ENCODE assay signal across 13 mouse cellular contexts in the genomic region with DNA sequence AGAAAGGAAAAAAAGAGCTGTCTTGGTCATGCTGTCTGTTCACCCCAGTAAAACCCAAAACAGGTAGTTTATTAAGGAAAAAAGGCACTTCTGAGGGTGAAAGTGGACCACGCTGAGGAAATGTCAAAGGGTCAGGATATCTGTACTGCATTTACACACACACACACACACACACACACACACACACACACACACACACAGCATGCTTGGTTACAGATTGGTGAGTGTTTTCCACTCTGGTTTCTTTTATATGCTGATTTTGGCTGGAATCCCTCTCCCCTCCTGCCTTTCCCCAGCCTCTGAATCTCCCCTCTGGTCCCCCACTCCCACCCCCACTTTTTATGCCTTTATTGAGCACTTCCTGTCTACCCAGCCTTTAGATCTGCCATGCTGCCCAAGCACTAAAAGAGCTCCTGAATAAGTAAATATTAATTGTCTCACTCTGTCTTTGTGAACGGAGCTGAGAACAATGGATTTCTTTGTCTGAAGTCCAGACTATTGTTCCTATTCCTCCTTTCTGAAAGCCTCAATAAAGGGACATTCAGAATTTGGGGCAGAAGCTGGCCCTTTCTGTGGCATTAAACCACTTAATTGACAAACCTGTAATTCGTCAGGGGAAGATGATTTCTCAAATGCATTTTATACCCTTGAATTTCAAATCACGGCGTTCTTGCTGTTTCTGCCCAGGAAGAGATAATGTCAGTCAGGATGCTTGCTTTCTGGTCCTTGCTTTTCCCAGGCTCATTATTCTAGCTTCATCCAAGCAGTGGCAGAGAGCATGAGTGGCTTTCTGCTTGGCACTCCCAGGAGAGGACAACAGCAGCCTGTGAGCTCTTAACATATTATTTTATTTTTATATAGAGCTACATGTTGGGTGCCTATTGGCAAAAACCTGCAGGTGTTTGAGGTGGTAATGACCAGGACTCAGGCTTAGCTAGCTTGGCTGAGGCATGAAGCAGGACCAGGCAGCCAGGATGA.
DNase-seq lines count a peak whose midpoint lies in the region; ATAC-seq and TF ChIP-seq lines count a peak whose summit lies in the region.
"Had no signal": no experiment of that assay in that cellular context is flagged by ENCODE, and none has a peak within 500 bp of the region (broad histone marks: within the 10 kb centered on the region; RNA-seq: fewer than 3 reads in every experiment).

No protein-coding gene starts in this region.

- H3K27me3 ChIP-seq in embryonic facial prominence, embryonic 14.5 days (replicated peaks; ENCODE audit: control insufficient read depth, insufficient read depth, low read length) = no peaks in the 10 kb centered on the region
- H3K27me3 ChIP-seq in hindbrain, embryonic 15.5 days = no peaks in the 10 kb centered on the region
- no peaks in the 10 kb centered on the region for H3K27me3 ChIP-seq in midbrain, postnatal 0 days (ENCODE audit: insufficient read depth, low read length)
- H3K27me3 ChIP-seq in lung, postnatal 0 days (replicated peaks; ENCODE audit: insufficient read depth, low read length) = no peaks in the 10 kb centered on the region
- H3K27me3 ChIP-seq: CH12.LX; embryonic facial prominence, embryonic 15.5 days had no signal

- no peak overlapping the region for H3K4me2 ChIP-seq in embryonic facial prominence, embryonic 14.5 days (ENCODE audit: low read depth, low read length)
- no peak overlapping the region; the same call in 1 of the 2 replicates for H3K4me2 ChIP-seq in hindbrain, embryonic 15.5 days
- 0 out of 2 replicates have a peak overlapping the region, but pooled peaks have one; percentile 4 for H3K4me2 ChIP-seq in midbrain, postnatal 0 days (ENCODE audit: low read depth, low read length, poor library complexity, severe bottlenecking)
- H3K4me2 ChIP-seq in lung, postnatal 0 days (replicated peaks; ENCODE audit: low read depth, low read length) = no peak overlapping the region
- H3K4me2 ChIP-seq: embryonic facial prominence, embryonic 15.5 days had no signal

- no peaks in the 10 kb centered on the region for H3K36me3 ChIP-seq in embryonic facial prominence, embryonic 14.5 days (ENCODE audit: control insufficient read depth, insufficient read depth, low read length)
- no peaks in the 10 kb centered on the region for H3K36me3 ChIP-seq in hindbrain, embryonic 15.5 days
- no peaks in the 10 kb centered on the region for H3K36me3 ChIP-seq in midbrain, postnatal 0 days (ENCODE audit: insufficient read depth, low read length)
- no peaks in the 10 kb centered on the region for H3K36me3 ChIP-seq in lung, postnatal 0 days (ENCODE audit: insufficient read depth, low read length)
- H3K36me3 ChIP-seq: embryonic facial prominence, embryonic 15.5 days had no signal

- ATAC-seq in embryonic facial prominence, embryonic 14.5 days (ENCODE audit: low read depth) = no peak
- peak; percentile 42; the same call in 1 of the 2 replicates for ATAC-seq in hindbrain, embryonic 15.5 days (ENCODE audit: low FRiP score, low read depth)
- no peak for ATAC-seq in midbrain, postnatal 0 days (ENCODE audit: low FRiP score)
- no peak for ATAC-seq in lung, postnatal 0 days
- ATAC-seq: liver, postnatal 0 days had no signal

- TF ChIP-seq POLR2A in brain, embryonic 14.5 days (IDR thresholded peaks at IDR 0.05; ENCODE audit: borderline replicate concordance, extremely low read depth, insufficient read depth, insufficient read length, poor library complexity, severe bottlenecking) = no peak

- no peak overlapping the region for H3K4me3 ChIP-seq in embryonic facial prominence, embryonic 14.5 days (ENCODE audit: low read depth, low read length)
- no peak overlapping the region for H3K4me3 ChIP-seq in hindbrain, embryonic 15.5 days
- H3K4me3 ChIP-seq in midbrain, postnatal 0 days (ENCODE audit: low read depth, low read length) = no peak overlapping the region
- H3K4me3 ChIP-seq in lung, postnatal 0 days (ENCODE audit: low read depth, low read length) = no peak overlapping the region
- H3K4me3 ChIP-seq: embryonic facial prominence, embryonic 15.5 days; gastrocnemius, adult 2 months had no signal

- no peaks in the 10 kb centered on the region for H3K4me1 ChIP-seq in embryonic facial prominence, embryonic 14.5 days (ENCODE audit: control insufficient read depth, insufficient read depth, low read length)
- H3K4me1 ChIP-seq in hindbrain, embryonic 15.5 days (replicated peaks) = peaks cover 11% of the 10 kb centered on the region
- H3K4me1 ChIP-seq in midbrain, postnatal 0 days (ENCODE audit: insufficient read depth, low read length) = no peaks in the 10 kb centered on the region
- H3K4me1 ChIP-seq in lung, postnatal 0 days (ENCODE audit: insufficient read depth, low read depth, low read length) = no peaks in the 10 kb centered on the region
- H3K4me1 ChIP-seq: embryonic facial prominence, embryonic 15.5 days had no signal

- no peak overlapping the region for H3K27ac ChIP-seq in embryonic facial prominence, embryonic 14.5 days (replicated peaks; ENCODE audit: low read depth, low read length)
- peak overlapping the region; percentile 11; the same call in 1 of the 2 replicates for H3K27ac ChIP-seq in hindbrain, embryonic 15.5 days (replicated peaks)
- H3K27ac ChIP-seq in midbrain, postnatal 0 days (ENCODE audit: low read depth, low read length) = peak overlapping the region; percentile 27
- no peak overlapping the region for H3K27ac ChIP-seq in lung, postnatal 0 days (ENCODE audit: low read length)
- H3K27ac ChIP-seq: embryonic facial prominence, embryonic 15.5 days; gastrocnemius, adult 2 months had no signal

- 24% methylated on average over 5 of the region's 5 CpGs for WGBS in embryonic facial prominence, embryonic 14.5 days
- WGBS in hindbrain, embryonic 15.5 days = 7% methylated on average over 5 of the region's 5 CpGs
- WGBS in midbrain, postnatal 0 days = 13% methylated on average over 5 of the region's 5 CpGs
- 25% methylated on average over 5 of the region's 5 CpGs for WGBS in lung, postnatal 0 days

- no peak for TF ChIP-seq EP300 in lung, postnatal 0 days (IDR thresholded peaks at IDR 0.05)

- intact Hi-C loops in left cerebral cortex, postnatal 10 days (cut with DNase I) = no loop called here

- H3K9me3 ChIP-seq in embryonic facial prominence, embryonic 14.5 days (ENCODE audit: control insufficient read depth, low read length) = no peaks in the 10 kb centered on the region
- H3K9me3 ChIP-seq in hindbrain, embryonic 15.5 days = no peaks in the 10 kb centered on the region
- no peaks in the 10 kb centered on the region for H3K9me3 ChIP-seq in midbrain, postnatal 0 days (ENCODE audit: low read length)
- no peaks in the 10 kb centered on the region for H3K9me3 ChIP-seq in lung, postnatal 0 days (ENCODE audit: low read length)
- H3K9me3 ChIP-seq: embryonic facial prominence, embryonic 15.5 days had no signal

- TF ChIP-seq CTCF in brain, embryonic 14.5 days (IDR thresholded peaks at IDR 0.05; ENCODE audit: borderline replicate concordance, extremely low read depth, insufficient read depth, insufficient read length) = no peak
- no peak for TF ChIP-seq CTCF in midbrain, postnatal 0 days (IDR thresholded peaks at IDR 0.05)
- TF ChIP-seq CTCF in lung, postnatal 0 days (IDR thresholded peaks at IDR 0.05) = no peak

- H3K9ac ChIP-seq in embryonic facial prominence, embryonic 14.5 days (ENCODE audit: low read depth, low read length) = no peak overlapping the region
- H3K9ac ChIP-seq in hindbrain, embryonic 15.5 days = no peak overlapping the region
- 0 out of 2 replicates have a peak overlapping the region, but pooled peaks have one; percentile 0 for H3K9ac ChIP-seq in midbrain, postnatal 0 days (replicated peaks; ENCODE audit: low read length, poor library complexity, severe bottlenecking)
- no peak overlapping the region for H3K9ac ChIP-seq in lung, postnatal 0 days (replicated peaks; ENCODE audit: low read depth)
- H3K9ac ChIP-seq: embryonic facial prominence, embryonic 15.5 days; liver, postnatal 0 days had no signal

- DNase-seq in brain, embryonic 14.5 days (ENCODE audit: low read depth) = peak; percentile 67
- DNase-seq in embryonic facial prominence, embryonic 14.5 days (ENCODE audit: low spot score) = peak; percentile 19
- DNase-seq in midbrain, postnatal 0 days (ENCODE audit: low spot score) = no peak
- no peak for DNase-seq in lung, postnatal 0 days (ENCODE audit: low spot score)
- DNase-seq in left cerebral cortex, postnatal 10 days (ENCODE audit: extremely low spot score in 1 of 2, low spot score in 2 of 2) = no peak
- DNase-seq in kidney, adult 8-10 months = no peak
- no peak for DNase-seq in frontal cortex, postnatal 36 days (ENCODE audit: low spot score in 2 of 2)
- DNase-seq: cerebellum, adult 9-10 months; gastrocnemius, adult 2 months; liver, postnatal 0 days had no signal

Comparison
In these comparisons a context has a peak if more than half of its experiments do, and no peak if none do; other contexts are left out.
1. DNase-seq: peak in brain, embryonic 14.5 days (single experiment) and embryonic facial prominence, embryonic 14.5 days (single experiment); none in midbrain, postnatal 0 days (single experiment), lung, postnatal 0 days (single experiment), left cerebral cortex, postnatal 10 days (0 of 2), kidney, adult 8-10 months (0 of 2) and frontal cortex, postnatal 36 days (0 of 2).
2. H3K27ac ChIP-seq: peak in hindbrain, embryonic 15.5 days (single experiment) and midbrain, postnatal 0 days (single experiment); none in embryonic facial prominence, embryonic 14.5 days (single experiment) and lung, postnatal 0 days (single experiment).